23 mouse cellular contexts compared by ENCODE assay signal in genomic region chr12:77018373-77018772, GRCm38 (mm10). TPM values are rescaled to one million over a fixed set of nuclear protein-coding genes. Genes with fewer than 3 reads are reported as not detected.
DNase-seq lines count a peak whose midpoint lies in the region; ATAC-seq lines count a peak whose summit lies in the region.
"Had no signal": no experiment of that assay in that cellular context is flagged by ENCODE, and none has a peak within 500 bp of the region (broad histone marks: within the 10 kb centered on the region; RNA-seq: fewer than 3 reads in every experiment).

No protein-coding gene starts in this region.

- peaks cover 6% of the 10 kb centered on the region; the same call in 1 of the 2 replicates for H3K4me1 ChIP-seq in forebrain, embryonic 11.5 days (replicated peaks; ENCODE audit: control insufficient read depth, insufficient read depth, low read length)
- H3K4me1 ChIP-seq in forebrain, embryonic 16.5 days (replicated peaks; ENCODE audit: control insufficient read depth, insufficient read depth, low read length), result peaks cover 17% of the 10 kb centered on the region
- H3K4me1 ChIP-seq in neural tube, embryonic 15.5 days, result peaks cover 16% of the 10 kb centered on the region

- DNase-seq in forebrain, embryonic 11.5 days (ENCODE audit: low spot score), result peak; percentile 22
- DNase-seq in 416B (ENCODE audit: low read depth), result peak; percentile 25
- no peak for DNase-seq in layer of hippocampus, postnatal 25 days (ENCODE audit: extremely low spot score in 1 of 2, low spot score in 1 of 2)
- DNase-seq in urinary bladder, postnatal 4 days (ENCODE audit: low spot score in 2 of 2), result no peak
- DNase-seq: adrenal gland, postnatal 10 days; adrenal gland, postnatal 25 days; cerebellum, adult 11 months; cerebellum, adult 18-20 months; cerebellum, adult 8-10 months; cerebellum, adult 9-11 months; cerebellum, postnatal 14 days; cerebellum, postnatal 36 days; forebrain, postnatal 0 days had no signal

- H3K27ac ChIP-seq in forebrain, embryonic 11.5 days (ENCODE audit: low read depth, low read length), result no peak overlapping the region
- no peak overlapping the region for H3K27ac ChIP-seq in forebrain, embryonic 16.5 days (ENCODE audit: low read length)
- no peak overlapping the region for H3K27ac ChIP-seq in neural tube, embryonic 15.5 days (replicated peaks)
- H3K27ac ChIP-seq: embryonic facial prominence, embryonic 10.5 days; embryonic facial prominence, embryonic 12.5 days; forebrain, embryonic 12.5 days had no signal

- 85% methylated on average over 6 of the region's 6 CpGs for WGBS in forebrain, embryonic 11.5 days
- 82% methylated on average over 6 of the region's 6 CpGs for WGBS in forebrain, embryonic 16.5 days
- WGBS in neural tube, embryonic 15.5 days, result 67% methylated on average over 6 of the region's 6 CpGs

- no peaks in the 10 kb centered on the region for H3K27me3 ChIP-seq in forebrain, embryonic 11.5 days (ENCODE audit: control insufficient read depth, insufficient read depth, low read length)
- H3K27me3 ChIP-seq in forebrain, embryonic 16.5 days (replicated peaks; ENCODE audit: control insufficient read depth, insufficient read depth, low read length), result no peaks in the 10 kb centered on the region
- no peaks in the 10 kb centered on the region for H3K27me3 ChIP-seq in neural tube, embryonic 15.5 days (replicated peaks)
- H3K27me3 ChIP-seq: Patski had no signal

- no peaks in the 10 kb centered on the region for H3K9me3 ChIP-seq in forebrain, embryonic 11.5 days (ENCODE audit: control insufficient read depth, low read length)
- no peaks in the 10 kb centered on the region for H3K9me3 ChIP-seq in forebrain, embryonic 16.5 days (ENCODE audit: control insufficient read depth, low read length)
- H3K9me3 ChIP-seq in neural tube, embryonic 15.5 days (replicated peaks), result no peaks in the 10 kb centered on the region
- H3K9me3 ChIP-seq: embryonic facial prominence, embryonic 10.5 days; embryonic facial prominence, embryonic 12.5 days; forebrain, embryonic 12.5 days had no signal

- H3K36me3 ChIP-seq in forebrain, embryonic 11.5 days (ENCODE audit: control insufficient read depth, insufficient read depth, low read length), result no peaks in the 10 kb centered on the region
- no peaks in the 10 kb centered on the region for H3K36me3 ChIP-seq in forebrain, embryonic 16.5 days (ENCODE audit: control insufficient read depth, insufficient read depth)
- no peaks in the 10 kb centered on the region for H3K36me3 ChIP-seq in neural tube, embryonic 15.5 days
- H3K36me3 ChIP-seq: embryonic facial prominence, embryonic 10.5 days; embryonic facial prominence, embryonic 12.5 days; forebrain, embryonic 12.5 days had no signal

- no peak overlapping the region for H3K4me3 ChIP-seq in forebrain, embryonic 11.5 days (ENCODE audit: low read depth, low read length)
- H3K4me3 ChIP-seq in forebrain, embryonic 16.5 days (replicated peaks; ENCODE audit: low read length), result no peak overlapping the region
- no peak overlapping the region for H3K4me3 ChIP-seq in neural tube, embryonic 15.5 days (replicated peaks)
- H3K4me3 ChIP-seq: embryonic facial prominence, embryonic 10.5 days; embryonic facial prominence, embryonic 12.5 days; forebrain, embryonic 12.5 days had no signal

- ATAC-seq in forebrain, embryonic 11.5 days (replicated peaks; ENCODE audit: low FRiP score), result no peak
- ATAC-seq in forebrain, embryonic 16.5 days, result no peak
- ATAC-seq in common myeloid progenitor, adult 5-6 weeks (replicated peaks; ENCODE audit: low read depth, poor library complexity, severe bottlenecking), result 0 out of 2 replicates have a peak, but pooled peaks have one; percentile 30
- ATAC-seq in megakaryocyte, adult 5-6 weeks (ENCODE audit: poor library complexity, severe bottlenecking), result peak; percentile 52
- no peak for ATAC-seq in neural tube, embryonic 15.5 days (ENCODE audit: low FRiP score)
- ATAC-seq: activated CD4-positive, CD25-positive, alpha-beta regulatory T cell, adult 4 months; forebrain, embryonic 14.5 days; forebrain, postnatal 0 days; Patski had no signal

- H3K9ac ChIP-seq in forebrain, embryonic 11.5 days (ENCODE audit: low read length), result no peak overlapping the region
- no peak overlapping the region for H3K9ac ChIP-seq in forebrain, embryonic 16.5 days (replicated peaks; ENCODE audit: low read depth, low read length)
- no peak overlapping the region for H3K9ac ChIP-seq in neural tube, embryonic 15.5 days (replicated peaks)
- H3K9ac ChIP-seq: embryonic facial prominence, embryonic 12.5 days; forebrain, embryonic 12.5 days; forebrain, postnatal 0 days had no signal

- no peak overlapping the region for H3K4me2 ChIP-seq in forebrain, embryonic 11.5 days (ENCODE audit: low read depth, low read length, severe bottlenecking)
- no peak overlapping the region for H3K4me2 ChIP-seq in forebrain, embryonic 16.5 days (ENCODE audit: low read length)
- H3K4me2 ChIP-seq in neural tube, embryonic 15.5 days, result no peak overlapping the region
- H3K4me2 ChIP-seq: embryonic facial prominence, embryonic 12.5 days; forebrain, embryonic 12.5 days had no signal

RNA-seq across cellular contexts. Expression of gene Max, which starts 56.4 kb away (rescaled TPM):
- 19.4 and 21.5 TPM in 2 replicates for polyA plus RNA-seq in forebrain, embryonic 11.5 days (2014; fragmentation: Nextera tagmentation; extraction: Ambion mirVana)
- 20.4 and 25.2 TPM in 2 replicates for polyA plus RNA-seq in forebrain, embryonic 16.5 days (2015; fragmentation: Nextera tagmentation; extraction: Ambion mirVana)
- total RNA-seq in common myeloid progenitor, adult 5-6 weeks (2017), result 89.2 and 110 TPM in 2 replicates
- total RNA-seq in megakaryocyte, adult 5-6 weeks (2015), result 130 and 142 TPM in 2 replicates
- 125 and 175 TPM in 2 replicates for total RNA-seq in megakaryocyte, adult 5-6 weeks (2017)
- polyA plus RNA-seq in neural tube, embryonic 15.5 days (2015; fragmentation: Nextera tagmentation; extraction: Ambion mirVana), result 18.6 and 25.7 TPM in 2 replicates
- total RNA-seq in layer of hippocampus, postnatal 25 days (2021), result 10 to 100 TPM; 63.6 to 71.3 TPM

Comparison
In these comparisons a context has a peak if more than half of its experiments do, and no peak if none do; other contexts are left out.
1. ATAC-seq: peak in common myeloid progenitor, adult 5-6 weeks (single experiment) and megakaryocyte, adult 5-6 weeks (single experiment); none in forebrain, embryonic 11.5 days (single experiment), forebrain, embryonic 16.5 days (single experiment) and neural tube, embryonic 15.5 days (single experiment).
2. DNase-seq: peak in forebrain, embryonic 11.5 days (single experiment) and 416B (single experiment); none in layer of hippocampus, postnatal 25 days (0 of 2) and urinary bladder, postnatal 4 days (0 of 2).